Mouse (Mus musculus) E14TG2a.4 (cell line): Measurements from ENCODE around the gene Lonp2.

Experiments used
- CTCF ChIP-seq: conservative IDR thresholded peaks from 2 replicates; pipeline ENCODE4 v1.5.1; 2014; ENCODE audit warnings: low read length
- NANOG ChIP-seq: IDR thresholded peaks from 2 replicates; pipeline ENCODE4 v1.6.1; 2014; ENCODE audit warnings: borderline replicate concordance, low read length, mixed read lengths
- POU5F1 ChIP-seq: IDR thresholded peaks from 2 replicates; pipeline ENCODE4 v1.6.1; 2014; ENCODE audit warnings: low read length, borderline replicate concordance

DNA sequence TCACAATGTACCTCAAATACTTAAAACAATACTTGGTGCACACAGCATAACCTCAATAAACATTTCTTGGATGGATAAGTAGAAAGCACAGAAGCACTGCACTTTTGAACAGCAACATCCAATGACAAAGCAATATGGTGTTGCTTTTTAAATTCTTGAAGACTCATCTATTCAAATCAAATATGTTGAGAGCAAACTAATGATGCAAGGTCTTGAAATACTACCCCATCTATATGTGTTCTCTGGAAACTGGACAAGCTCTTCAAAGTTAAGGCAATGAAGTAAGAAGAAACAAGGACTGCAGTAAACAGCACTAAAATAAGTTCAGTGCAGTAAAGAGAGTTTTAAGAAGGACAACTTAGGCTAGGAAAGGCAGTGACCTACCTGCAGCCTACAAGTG lies 117.1 kb downstream of the Lonp2 start:
- no peak for TF ChIP-seq CTCF
- no peak for TF ChIP-seq NANOG
- no peak for TF ChIP-seq POU5F1
